ENCODE assay signal across 8 mouse cellular contexts in the genomic region with DNA sequence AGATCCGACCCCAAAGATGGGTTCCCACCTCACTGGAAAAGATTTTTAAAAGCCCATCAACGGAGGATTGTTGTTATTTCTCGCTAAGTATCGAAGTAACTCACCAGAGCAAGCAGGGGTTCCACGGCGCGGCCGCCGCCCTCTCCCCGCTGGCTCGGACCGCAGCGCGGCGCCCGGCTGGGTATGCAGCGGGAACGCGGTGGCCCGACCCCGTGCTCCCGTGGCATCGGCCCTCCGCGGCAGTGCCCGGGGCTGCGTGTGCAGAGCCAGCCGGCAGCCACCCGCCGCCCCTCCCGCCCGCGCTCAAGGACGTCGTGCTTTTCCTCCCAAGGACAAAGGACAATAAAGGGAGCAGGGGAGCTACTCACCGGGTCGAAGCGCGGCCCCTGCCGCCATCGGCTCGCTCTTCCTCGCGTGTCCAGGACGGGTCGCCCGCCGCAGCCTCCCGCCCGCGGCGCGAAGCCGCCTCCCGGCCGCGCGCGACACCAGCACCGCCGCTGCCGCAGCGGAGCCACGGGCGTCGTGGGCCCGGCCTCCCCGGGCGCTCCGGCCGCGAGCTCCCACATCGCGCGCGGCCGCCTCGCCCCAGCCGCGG. TPM values are rescaled to one million over a fixed set of nuclear protein-coding genes. Genes with fewer than 3 reads are reported as not detected.
DNase-seq lines count a peak whose midpoint lies in the region; ATAC-seq lines count a peak whose summit lies in the region.

No protein-coding gene starts in this region.

- H3K36me3 ChIP-seq in liver, embryonic 13.5 days: peaks cover 1% of the 10 kb centered on the region; the same call in 1 of the 2 replicates

- peak overlapping the region; percentile 100 for H3K9ac ChIP-seq in liver, embryonic 13.5 days

- under 1% methylated on average over 80 of the region's 80 CpGs for WGBS in liver, embryonic 13.5 days (ENCODE audit: insufficient replicate concordance)

- no peaks in the 10 kb centered on the region for H3K9me3 ChIP-seq in liver, embryonic 13.5 days (replicated peaks)

- ATAC-seq in monocyte, adult 5-6 weeks (replicated peaks; ENCODE audit: insufficient number of reproducible peaks, low FRiP score, low TSS enrichment, poor library complexity, severe bottlenecking): no peak
- peak; percentile 18 for ATAC-seq in liver, embryonic 13.5 days (ENCODE audit: low read depth)

- no peaks in the 10 kb centered on the region for H3K27me3 ChIP-seq in liver, embryonic 13.5 days

- H3K27ac ChIP-seq in liver, embryonic 13.5 days: peak overlapping the region; percentile 99

- DNase-seq in monocyte, adult 2 months (ENCODE audit: low read depth in 1 of 2, low spot score in 2 of 2): peak; percentile 7 to 25
- DNase-seq in cerebellum, adult 18-20 months: peak; percentile 69 to 78
- DNase-seq in gastrocnemius, postnatal 14 days: peak; percentile 47
- DNase-seq in kidney, adult 11 months: peak; percentile 59
- DNase-seq in liver, embryonic 13.5 days: peak; percentile 46
- peak; percentile 80 for DNase-seq in ovary, postnatal 36 days (ENCODE audit: low spot score)
- no peak for DNase-seq in embryo, embryonic 10 days (ENCODE audit: low spot score)

- H3K4me1 ChIP-seq in liver, embryonic 13.5 days (replicated peaks): peaks cover 29% of the 10 kb centered on the region

- intact Hi-C loops in gastrocnemius, postnatal 14 days (cut with DNase I; ENCODE audit: low total_unique reads): no loop called here

- H3K4me2 ChIP-seq in liver, embryonic 13.5 days: peak overlapping the region; percentile 33

- H3K4me3 ChIP-seq in liver, embryonic 13.5 days (replicated peaks): peak overlapping the region; percentile 100

RNA-seq across cellular contexts. Expression of gene Chd2, which starts 16.1 kb away (rescaled TPM):
- 241 to 361 TPM (median 252 TPM) in 3 replicates for total RNA-seq in monocyte, adult 5-6 weeks (2017)
- total RNA-seq in gastrocnemius, postnatal 14 days (2021): 10 to 100 TPM; 36.7 to 38.2 TPM
- 18.8 and 25.6 TPM in 2 replicates for polyA plus RNA-seq in liver, embryonic 13.5 days (2015; fragmentation: Nextera tagmentation; extraction: Ambion mirVana)
